Mouse (Mus musculus) lung, adult 18-20 months (tissue): ENCODE data around the gene Ugt2a1.
"Not testable (repeated sequence)": the region's sequence is repeated elsewhere in the genome, so short reads cannot be mapped to it uniquely, and the experiment has no call there.

Source experiments
- DNase-seq, 2 experiments: peaks; one replicate each; pipeline ENCODE4 v3.0.0; 2022; ENCODE audit warnings: mixed read lengths in 2 of 2

Gene Ugt2a1

GRCm38 (mm10) chr5:87490771-87491170, at the start of gene Ugt2a1:
Gene Ugt2a1 (minus strand): TSS chr5:87490871.
- no peak for DNase-seq

GRCm38 (mm10) chr5:87538111-87538510, 47.4 kb upstream of the Ugt2a1 start, which contains the start of gene Sult1b1:
Gene Sult1b1 (minus strand): TSS chr5:87538195.
- no peak for DNase-seq

GRCm38 (mm10) chr5:87535994-87536644, 45.4 kb upstream of the Ugt2a1 start:
- no peak for DNase-seq

- DNase-seq: no peak
Observed at GRCm38 (mm10) chr5:87532288-87532687, 41.6 kb upstream of the Ugt2a1 start.

- not testable (repeated sequence) for DNase-seq
Observed at GRCm38 (mm10) chr5:87523561-87523960, 32.9 kb upstream of the Ugt2a1 start.

- no peak for DNase-seq
Observed at GRCm38 (mm10) chr5:87505776-87506458, 15.2 kb upstream of the Ugt2a1 start.

GRCm38 (mm10) chr5:87502687-87503086, 12.0 kb upstream of the Ugt2a1 start:
- peak in 1 of 2 experiments; percentile 19 for DNase-seq

GRCm38 (mm10) chr5:87499341-87499740, 8.7 kb upstream of the Ugt2a1 start:
- no peak for DNase-seq

GRCm38 (mm10) chr5:87498936-87499335, 8.3 kb upstream of the Ugt2a1 start:
- DNase-seq: no peak

GRCm38 (mm10) chr5:87486706-87487105, 4.0 kb downstream of the Ugt2a1 start, which contains the start of gene Gm43638:
Gene Gm43638 (minus strand): TSS chr5:87486806.
- DNase-seq: not testable (repeated sequence)

GRCm38 (mm10) chr5:87482160-87482559, 8.5 kb downstream of the Ugt2a1 start, which contains the start of gene Ugt2a2:
Gene Ugt2a2 (minus strand): TSS chr5:87482260.
- DNase-seq: no peak

- no peak for DNase-seq
Observed at GRCm38 (mm10) chr5:87458810-87459209, 31.9 kb downstream of the Ugt2a1 start.

- no peak for DNase-seq
Observed at GRCm38 (mm10) chr5:87457701-87458100, 33.0 kb downstream of the Ugt2a1 start.

- no peak for DNase-seq
Observed at GRCm38 (mm10) chr5:87456216-87456850, 34.3 kb downstream of the Ugt2a1 start.

- no peak for DNase-seq
Observed at GRCm38 (mm10) chr5:87455519-87455918, 35.2 kb downstream of the Ugt2a1 start.

GRCm38 (mm10) chr5:87452514-87452913, 38.2 kb downstream of the Ugt2a1 start:
- DNase-seq: not testable (repeated sequence)

GRCm38 (mm10) chr5:87436264-87436663, 54.4 kb downstream of the Ugt2a1 start:
- peak in 1 of 2 experiments; percentile 2 for DNase-seq

GRCm38 (mm10) chr5:87425676-87426075, 65.0 kb downstream of the Ugt2a1 start:
- DNase-seq: no peak

- DNase-seq: not testable (repeated sequence)
Observed at GRCm38 (mm10) chr5:87424041-87424440, 66.6 kb downstream of the Ugt2a1 start, which contains the start of gene Ugt2b38. Gene Ugt2b38 (minus strand): TSS chr5:87424203.
